Mouse (Mus musculus): ENCODE results near the gene Ubash3b. TPM values are rescaled to one million over a fixed set of nuclear protein-coding genes. Genes with fewer than 3 reads are reported as not detected.

The Ubash3b gene
- polyA plus RNA-seq, 1 experiment from 2014 or later: 5.2 TPM

DNA sequence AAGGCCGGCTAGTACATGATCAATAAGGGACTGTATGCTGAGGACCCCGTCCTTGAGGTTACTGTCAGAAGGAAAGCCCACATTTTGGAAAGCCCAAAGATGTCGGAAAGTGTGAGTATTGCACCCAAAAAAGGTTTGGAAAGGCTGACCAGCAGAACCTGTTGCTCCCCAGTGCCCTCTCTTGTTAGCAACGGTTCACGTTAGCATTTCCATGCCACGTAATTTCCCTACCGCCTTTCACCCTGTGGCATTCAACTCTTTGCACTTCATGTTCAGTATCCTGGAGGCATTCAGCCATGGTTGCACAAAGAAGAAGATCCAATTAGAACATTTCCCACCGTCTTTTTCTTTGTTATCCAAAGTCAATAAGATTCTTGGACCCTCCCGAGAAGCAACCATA lies 47.1 kb downstream of the Ubash3b start:
- no peaks in the 10 kb centered on the region for H3K36me3 ChIP-seq (ENCODE audit: control insufficient read depth, insufficient read depth, low read length)
- H3K4me1 ChIP-seq (replicated peaks; ENCODE audit: control insufficient read depth, insufficient read depth, low read length): peaks cover 3% of the 10 kb centered on the region; the same call in 1 of the 2 replicates
- no peak overlapping the region for H3K27ac ChIP-seq (ENCODE audit: low read length)
- no peaks in the 10 kb centered on the region for H3K27me3 ChIP-seq (ENCODE audit: control insufficient read depth, insufficient read depth, low read depth, low read length)
- H3K9ac ChIP-seq (ENCODE audit: low read length): no peak overlapping the region
- no peak for ATAC-seq (ENCODE audit: low read depth)
- no peaks in the 10 kb centered on the region for H3K9me3 ChIP-seq (ENCODE audit: control insufficient read depth, low read length)
- no peak overlapping the region for H3K4me3 ChIP-seq (ENCODE audit: low read length)
- no peak overlapping the region for H3K4me2 ChIP-seq (ENCODE audit: low read depth, low read length)
- WGBS: 91% methylated on average over 9 of the region's 9 CpGs

DNA sequence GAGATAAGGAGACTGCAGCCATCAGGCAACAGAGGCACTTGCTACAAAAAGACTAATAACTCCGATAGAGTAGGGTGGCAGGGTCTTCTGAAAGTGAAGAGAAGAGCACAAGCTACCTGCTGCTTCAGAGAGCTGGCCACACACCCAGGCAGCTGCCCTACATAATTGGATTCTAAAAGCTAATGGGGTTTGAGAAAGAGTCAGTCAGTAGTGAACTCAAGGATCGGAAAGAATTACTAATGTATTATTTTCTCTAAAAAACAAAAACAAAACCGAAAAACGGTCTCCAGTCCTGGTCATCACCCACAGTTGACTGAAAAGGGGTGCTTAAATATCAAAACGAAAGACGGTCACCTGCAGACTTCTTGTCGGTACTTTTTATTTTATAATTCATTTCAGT lies 51.7 kb downstream of the Ubash3b start:
- Histone ChIP-seq H3K9me3 (ENCODE audit: control insufficient read depth, low read length) (no peaks in the 10 kb centered on the region), H3K27me3 (ENCODE audit: control insufficient read depth, insufficient read depth, low read depth, low read length) (no peaks in the 10 kb centered on the region), H3K4me1 (replicated peaks; ENCODE audit: control insufficient read depth, insufficient read depth, low read length) (peaks cover 22% of the 10 kb centered on the region), H3K4me2 (ENCODE audit: low read depth, low read length) (no peak overlapping the region), H3K36me3 (ENCODE audit: control insufficient read depth, insufficient read depth, low read length) (no peaks in the 10 kb centered on the region), H3K27ac (ENCODE audit: low read length) (no peak overlapping the region), H3K9ac (ENCODE audit: low read length) (no peak overlapping the region), H3K4me3 (ENCODE audit: low read length) (no peak overlapping the region)
- ATAC-seq (ENCODE audit: low read depth): no peak
- 78% methylated on average over 7 of the region's 7 CpGs for WGBS

DNA sequence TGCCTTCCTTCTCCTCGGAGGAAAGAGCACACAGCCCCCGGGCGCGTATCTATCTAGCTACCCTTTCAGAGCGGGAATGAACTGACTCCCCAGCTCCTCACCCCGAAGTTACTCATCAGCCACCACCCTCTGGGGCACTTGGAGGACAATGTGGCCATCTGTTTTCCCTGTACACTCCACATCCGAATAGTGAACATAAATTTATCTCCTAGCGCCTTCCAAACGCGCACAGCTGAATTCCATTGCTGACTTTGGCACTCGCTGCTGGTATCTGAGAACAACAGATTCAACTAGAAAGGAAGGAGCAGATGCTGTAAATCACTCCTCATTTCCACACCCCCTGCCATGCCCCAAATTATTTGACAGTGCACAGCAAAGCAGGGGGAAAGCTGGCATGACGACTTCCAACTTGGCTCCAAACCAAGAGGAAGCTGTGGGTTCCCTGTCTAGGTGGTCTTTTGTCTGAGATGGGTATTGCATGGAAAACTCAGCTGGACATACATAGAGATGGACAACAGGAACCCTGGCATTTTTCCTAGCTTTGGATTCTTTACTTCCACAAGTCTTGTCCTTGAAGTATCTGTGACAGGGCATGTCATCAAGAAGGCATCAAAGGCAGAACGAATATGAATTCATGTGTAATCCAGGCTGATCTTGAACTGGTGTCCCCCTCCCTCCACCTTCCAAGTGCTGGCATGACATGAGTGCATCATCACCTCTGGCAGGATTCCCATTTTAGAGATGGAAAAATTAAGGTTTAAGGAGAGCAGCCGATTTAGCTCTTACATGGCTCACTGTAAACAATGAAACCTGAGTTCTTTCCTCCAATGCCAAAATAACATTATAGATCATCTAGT lies 52.9 kb downstream of the Ubash3b start:
- H3K4me2 ChIP-seq (ENCODE audit: low read depth, low read length): peak overlapping the region; percentile 4
- WGBS: 27% methylated on average over 14 of the region's 14 CpGs
- no peak overlapping the region for H3K9ac ChIP-seq (ENCODE audit: low read length)
- no peaks in the 10 kb centered on the region for H3K36me3 ChIP-seq (ENCODE audit: control insufficient read depth, insufficient read depth, low read length)
- no peak overlapping the region for H3K4me3 ChIP-seq (ENCODE audit: low read length)
- H3K27ac ChIP-seq (ENCODE audit: low read length): no peak overlapping the region
- H3K27me3 ChIP-seq (ENCODE audit: control insufficient read depth, insufficient read depth, low read depth, low read length): no peaks in the 10 kb centered on the region
- no peaks in the 10 kb centered on the region for H3K9me3 ChIP-seq (ENCODE audit: control insufficient read depth, low read length)
- H3K4me1 ChIP-seq (replicated peaks; ENCODE audit: control insufficient read depth, insufficient read depth, low read length): peaks cover 22% of the 10 kb centered on the region
- peak; percentile 82 for ATAC-seq (ENCODE audit: low read depth)

DNA sequence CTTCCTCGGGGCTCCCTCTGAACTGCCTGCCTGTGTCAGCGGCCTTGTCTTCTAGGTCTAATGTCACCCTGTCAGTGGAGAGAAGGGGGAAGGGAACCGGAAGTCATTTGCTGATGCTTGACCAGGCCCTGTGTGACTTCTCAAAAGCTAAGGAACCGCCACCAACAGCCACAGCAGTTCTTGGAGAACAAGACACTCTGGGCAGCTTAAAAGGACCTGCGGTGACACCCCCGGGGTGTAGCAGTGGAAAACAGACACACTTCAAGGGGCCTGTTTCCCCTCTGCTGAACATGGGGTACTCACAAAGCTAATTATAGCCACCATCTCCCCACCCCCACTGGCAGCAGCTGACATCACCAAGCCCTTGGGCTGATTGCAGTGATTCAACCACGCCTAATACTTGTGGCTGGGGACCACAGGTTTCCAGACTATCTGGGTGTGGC lies 56.3 kb downstream of the Ubash3b start:
- no peak overlapping the region for H3K4me2 ChIP-seq (ENCODE audit: low read depth, low read length)
- H3K9me3 ChIP-seq (ENCODE audit: control insufficient read depth, low read length): no peaks in the 10 kb centered on the region
- H3K27ac ChIP-seq (ENCODE audit: low read length): no peak overlapping the region
- H3K9ac ChIP-seq (ENCODE audit: low read length): no peak overlapping the region
- H3K27me3 ChIP-seq (ENCODE audit: control insufficient read depth, insufficient read depth, low read depth, low read length): no peaks in the 10 kb centered on the region
- peak; percentile 11; the same call in 1 of the 2 replicates for ATAC-seq (ENCODE audit: low read depth)
- peaks cover 22% of the 10 kb centered on the region for H3K4me1 ChIP-seq (replicated peaks; ENCODE audit: control insufficient read depth, insufficient read depth, low read length)
- 47% methylated on average over 7 of the region's 7 CpGs for WGBS
- H3K4me3 ChIP-seq (ENCODE audit: low read length): no peak overlapping the region
- H3K36me3 ChIP-seq (ENCODE audit: control insufficient read depth, insufficient read depth, low read length): no peaks in the 10 kb centered on the region

DNA sequence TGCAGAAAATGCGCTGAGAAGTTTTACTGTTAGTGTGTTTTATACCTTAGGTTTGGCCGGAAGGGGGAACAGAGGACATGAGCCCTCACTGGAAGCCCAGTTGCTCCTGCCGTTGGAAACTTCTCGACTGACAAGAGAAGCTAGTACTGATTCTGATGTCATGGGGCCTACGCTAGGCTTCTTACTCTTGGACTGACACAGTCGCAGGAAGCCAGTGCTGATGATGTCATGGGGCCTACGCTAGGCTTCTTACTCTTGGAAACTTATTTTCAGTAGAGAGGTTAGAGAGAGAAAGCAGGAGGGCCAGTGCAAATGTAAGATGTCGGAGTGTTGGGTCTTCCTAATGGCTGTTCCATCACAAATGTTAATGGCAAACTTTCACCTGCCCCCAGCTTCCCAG lies 57.8 kb downstream of the Ubash3b start:
- no peak overlapping the region for H3K27ac ChIP-seq (ENCODE audit: low read length)
- no peak overlapping the region for H3K9ac ChIP-seq (ENCODE audit: low read length)
- ATAC-seq (ENCODE audit: low read depth): no peak
- H3K9me3 ChIP-seq (ENCODE audit: control insufficient read depth, low read length): no peaks in the 10 kb centered on the region
- H3K36me3 ChIP-seq (ENCODE audit: control insufficient read depth, insufficient read depth, low read length): no peaks in the 10 kb centered on the region
- H3K4me1 ChIP-seq (replicated peaks; ENCODE audit: control insufficient read depth, insufficient read depth, low read length): peaks cover 18% of the 10 kb centered on the region
- no peak overlapping the region for H3K4me3 ChIP-seq (ENCODE audit: low read length)
- H3K27me3 ChIP-seq (ENCODE audit: control insufficient read depth, insufficient read depth, low read depth, low read length): no peaks in the 10 kb centered on the region
- WGBS: 90% methylated on average over 8 of the region's 8 CpGs
- no peak overlapping the region for H3K4me2 ChIP-seq (ENCODE audit: low read depth, low read length)

DNA sequence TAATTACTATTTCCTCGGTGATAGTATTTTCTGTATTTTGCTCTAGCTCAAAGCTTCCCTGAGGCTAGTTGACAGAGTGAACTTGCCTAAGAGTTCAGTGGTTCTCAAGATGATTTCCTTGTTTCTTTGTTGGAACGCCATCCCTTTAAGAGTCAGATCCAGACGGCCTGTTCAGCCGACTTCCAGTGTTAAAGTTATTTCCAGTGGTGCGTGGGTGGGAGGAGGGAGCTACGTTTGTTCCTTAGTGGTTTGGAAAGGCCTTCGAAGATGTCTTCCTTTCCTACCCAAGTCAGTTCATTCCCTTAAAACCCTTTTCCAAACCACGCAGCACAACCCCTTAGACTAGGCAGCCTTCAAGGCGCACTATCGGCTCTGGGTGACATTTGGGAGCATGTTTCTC lies 58.9 kb downstream of the Ubash3b start:
- no peak overlapping the region for H3K27ac ChIP-seq (ENCODE audit: low read length)
- H3K36me3 ChIP-seq (ENCODE audit: control insufficient read depth, insufficient read depth, low read length): no peaks in the 10 kb centered on the region
- no peak overlapping the region for H3K4me2 ChIP-seq (ENCODE audit: low read depth, low read length)
- H3K4me1 ChIP-seq (replicated peaks; ENCODE audit: control insufficient read depth, insufficient read depth, low read length): peaks cover 8% of the 10 kb centered on the region
- 64% methylated on average over 10 of the region's 10 CpGs for WGBS
- no peak overlapping the region for H3K4me3 ChIP-seq (ENCODE audit: low read length)
- no peaks in the 10 kb centered on the region for H3K27me3 ChIP-seq (ENCODE audit: control insufficient read depth, insufficient read depth, low read depth, low read length)
- H3K9me3 ChIP-seq (ENCODE audit: control insufficient read depth, low read length): no peaks in the 10 kb centered on the region
- no peak overlapping the region for H3K9ac ChIP-seq (ENCODE audit: low read length)
- no peak for ATAC-seq (ENCODE audit: low read depth)

DNA sequence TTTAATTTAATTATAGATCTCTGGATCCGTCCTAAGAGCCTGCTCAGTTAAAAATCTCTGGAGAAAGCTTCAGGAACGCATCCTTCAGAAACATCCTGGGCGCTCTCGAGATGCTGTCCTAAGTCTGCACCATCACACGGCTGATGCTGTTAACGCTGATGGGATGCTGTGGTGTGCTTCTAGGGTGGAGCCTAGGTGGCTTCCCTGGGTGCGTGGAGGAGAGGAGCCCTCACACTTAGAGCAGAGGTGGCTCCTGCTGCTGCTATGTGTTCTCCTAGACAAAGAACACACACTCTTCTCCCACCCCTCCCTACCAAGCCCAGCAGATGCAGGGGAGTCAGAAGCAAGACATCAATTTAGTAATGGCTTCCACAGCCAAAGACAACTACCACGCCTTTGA lies 61.6 kb downstream of the Ubash3b start:
- no peak for ATAC-seq (ENCODE audit: low read depth)
- 81% methylated on average over 8 of the region's 8 CpGs for WGBS
- Histone ChIP-seq H3K4me2 (ENCODE audit: low read depth, low read length) (no peak overlapping the region), H3K9ac (ENCODE audit: low read length) (no peak overlapping the region), H3K36me3 (ENCODE audit: control insufficient read depth, insufficient read depth, low read length) (no peaks in the 10 kb centered on the region), H3K27ac (ENCODE audit: low read length) (no peak overlapping the region), H3K4me3 (ENCODE audit: low read length) (no peak overlapping the region), H3K9me3 (ENCODE audit: control insufficient read depth, low read length) (no peaks in the 10 kb centered on the region), H3K4me1 (replicated peaks; ENCODE audit: control insufficient read depth, insufficient read depth, low read length) (peaks cover 1% of the 10 kb centered on the region), H3K27me3 (ENCODE audit: control insufficient read depth, insufficient read depth, low read depth, low read length) (no peaks in the 10 kb centered on the region)

DNA sequence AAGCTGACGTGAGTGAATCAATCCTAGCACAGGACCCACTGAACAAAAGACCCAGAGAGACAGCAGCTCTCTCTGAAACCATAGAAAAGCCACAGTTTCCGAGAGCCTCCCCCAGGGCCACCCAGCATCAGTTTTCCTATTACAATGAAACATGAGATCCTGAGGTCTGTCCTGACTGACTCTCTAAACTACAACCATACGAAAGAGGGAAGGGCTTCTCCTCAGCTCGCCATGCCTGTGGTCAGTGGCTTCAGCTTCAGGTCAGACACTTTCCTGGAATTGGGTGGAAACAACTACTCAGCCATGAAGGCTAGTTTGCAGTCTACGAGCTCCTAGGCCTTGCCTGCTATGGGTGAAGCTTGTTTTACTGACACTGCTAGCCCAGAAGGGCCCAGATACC lies 62.4 kb downstream of the Ubash3b start:
- no peak overlapping the region for H3K4me2 ChIP-seq (ENCODE audit: low read depth, low read length)
- H3K4me1 ChIP-seq (replicated peaks; ENCODE audit: control insufficient read depth, insufficient read depth, low read length): no peaks in the 10 kb centered on the region
- no peak overlapping the region for H3K9ac ChIP-seq (ENCODE audit: low read length)
- WGBS: 67% methylated on average over 5 of the region's 5 CpGs
- H3K27me3 ChIP-seq (ENCODE audit: control insufficient read depth, insufficient read depth, low read depth, low read length): no peaks in the 10 kb centered on the region
- no peak overlapping the region for H3K4me3 ChIP-seq (ENCODE audit: low read length)
- H3K9me3 ChIP-seq (ENCODE audit: control insufficient read depth, low read length): no peaks in the 10 kb centered on the region
- no peaks in the 10 kb centered on the region for H3K36me3 ChIP-seq (ENCODE audit: control insufficient read depth, insufficient read depth, low read length)
- no peak overlapping the region for H3K27ac ChIP-seq (ENCODE audit: low read length)
- ATAC-seq (ENCODE audit: low read depth): no peak

DNA sequence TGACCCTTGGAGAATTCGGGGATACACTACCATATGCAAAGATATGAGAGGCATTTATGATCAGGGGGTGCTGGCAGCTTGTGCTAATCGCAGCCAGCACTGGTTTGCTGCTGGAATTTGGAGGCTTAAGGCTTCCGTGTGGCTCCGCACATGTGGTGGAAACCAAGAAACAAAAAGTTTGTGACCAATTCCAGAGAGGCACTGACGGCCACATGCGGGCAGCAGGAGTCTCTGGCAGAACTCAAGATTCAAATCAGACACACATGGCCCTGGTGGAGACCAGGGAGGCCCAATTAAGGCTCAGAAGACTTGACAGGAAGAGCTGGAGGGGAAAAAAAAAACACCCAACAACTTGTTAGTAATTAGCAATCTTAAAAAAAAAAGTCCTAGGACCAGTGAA lies 63.4 kb downstream of the Ubash3b start:
- Histone ChIP-seq H3K27me3 (ENCODE audit: control insufficient read depth, insufficient read depth, low read depth, low read length) (no peaks in the 10 kb centered on the region), H3K4me1 (replicated peaks; ENCODE audit: control insufficient read depth, insufficient read depth, low read length) (no peaks in the 10 kb centered on the region), H3K4me2 (ENCODE audit: low read depth, low read length) (no peak overlapping the region), H3K27ac (ENCODE audit: low read length) (no peak overlapping the region), H3K4me3 (ENCODE audit: low read length) (no peak overlapping the region), H3K36me3 (ENCODE audit: control insufficient read depth, insufficient read depth, low read length) (no peaks in the 10 kb centered on the region), H3K9me3 (ENCODE audit: control insufficient read depth, low read length) (no peaks in the 10 kb centered on the region), H3K9ac (ENCODE audit: low read length) (no peak overlapping the region)
- ATAC-seq (ENCODE audit: low read depth): no peak
- 86% methylated on average over 6 of the region's 6 CpGs for WGBS

All from lung, embryonic 16.5 days (tissue).